Mouse (Mus musculus) heart, embryonic 11.5 days (tissue): ENCODE data around the gene Pla2g3. TPM values are rescaled to one million over a fixed set of nuclear protein-coding genes. Genes with fewer than 3 reads are reported as not detected.

Experiments used
- ATAC-seq: fragments of 200-750 bp; cut with Nextera tagmentation; replicated peaks from 2 replicates; pipeline ENCODE4 v1.8.0; 2017; ENCODE audit warnings: moderate library complexity; ENCODE audit not compliant: insufficient number of reproducible peaks, low FRiP score, low TSS enrichment
- H3K27ac ChIP-seq: fragments of 300-500 bp; sonication (generic); 2 replicates; pipeline ENCODE4 v1.5.1; 2014; ENCODE audit warnings: mild to moderate bottlenecking, low read depth, low read length
- H3K27me3 ChIP-seq: fragments of 300-500 bp; sonication (generic); 2 replicates; pipeline ENCODE4 v1.6.1; 2014; ENCODE audit warnings: mild to moderate bottlenecking, low read length, mixed read lengths; ENCODE audit not compliant: control insufficient read depth, insufficient read depth
- H3K36me3 ChIP-seq: fragments of 300-500 bp; sonication (generic); 2 replicates; pipeline ENCODE4 v1.6.1; 2014; ENCODE audit warnings: mild to moderate bottlenecking, low read length, moderate library complexity, mixed read lengths; ENCODE audit not compliant: control insufficient read depth, insufficient read depth
- H3K4me1 ChIP-seq: fragments of 300-500 bp; sonication (generic); 2 replicates; pipeline ENCODE4 v1.6.1; 2014; ENCODE audit warnings: low read length; ENCODE audit not compliant: control insufficient read depth, insufficient read depth
- H3K4me2 ChIP-seq: fragments of 300-500 bp; sonication (generic); 2 replicates; pipeline ENCODE4 v1.6.1; 2014; ENCODE audit warnings: mild to moderate bottlenecking, moderate library complexity
- H3K4me3 ChIP-seq: fragments of 300-500 bp; sonication (generic); 2 replicates; pipeline ENCODE4 v1.5.1; 2014; ENCODE audit warnings: low read depth, low read length
- H3K9ac ChIP-seq: fragments of 300-500 bp; sonication (generic); 2 replicates; pipeline ENCODE4 v1.6.1; 2014; ENCODE audit warnings: mild to moderate bottlenecking, low read depth, low read length, moderate library complexity
- H3K9me3 ChIP-seq: fragments of 300-500 bp; sonication (generic); replicated peaks from 2 replicates; pipeline ENCODE4 v1.6.1; 2016; ENCODE audit warnings: low read length; ENCODE audit not compliant: control insufficient read depth
- WGBS: fragments of 180-500 bp; shearing (Covaris S2); extraction: QIAGEN DNeasy Blood & Tissue Kit; methylation state at CpG from one replicate; pipeline ENCODE4 v1.1.7; 2014; ENCODE audit not compliant: insufficient replicate concordance; 5-methylcytosine and 5-hydroxymethylcytosine counted together
- polyA plus RNA-seq: library from polyadenylated mRNA; unstranded; fragments of >200 nt; fragmentation: Nextera tagmentation; extraction: Ambion mirVana; gene quantifications from 2 replicates; pipeline ENCODE4 v1.2.1, GENCODE M21; 2014

Pla2g3 gene
- polyA plus RNA-seq, 1 experiment from 2014 or later, result 0.26 TPM

DNA sequence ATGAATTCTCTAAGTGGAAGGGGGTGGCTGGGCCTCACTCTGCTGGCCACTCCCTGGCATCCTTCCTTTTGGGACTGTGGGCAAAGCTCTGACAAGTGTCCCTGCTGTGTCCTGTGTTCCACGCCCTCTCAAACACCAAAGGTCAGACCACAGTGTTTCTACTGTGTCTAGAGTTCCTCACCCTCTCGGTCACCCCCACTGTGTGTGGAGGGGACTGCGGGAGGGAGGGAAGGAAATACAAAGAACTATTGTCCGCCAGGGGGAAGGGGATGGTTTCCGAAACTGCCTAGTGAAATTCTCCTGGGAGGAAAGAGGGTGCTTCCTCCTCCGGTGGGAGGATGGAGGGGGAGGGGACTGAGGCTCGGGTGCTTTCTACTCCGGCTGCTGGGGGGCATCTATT lies 46.9 kb downstream of the Pla2g3 start:
- Histone ChIP-seq H3K36me3 (peaks cover 32% of the 10 kb centered on the region), H3K4me3 (peak overlapping the region; percentile 40; the same call in 1 of the 2 replicates), H3K27ac (peak overlapping the region; percentile 96; the same call in 1 of the 2 replicates), H3K27me3 (no peaks in the 10 kb centered on the region), H3K4me2 (peak overlapping the region; percentile 71), H3K4me1 (peaks cover 30% of the 10 kb centered on the region), H3K9me3 (no peaks in the 10 kb centered on the region), H3K9ac (peak overlapping the region; percentile 58; the same call in 1 of the 2 replicates)
- WGBS, result 20% methylated on average over 8 of the region's 8 CpGs
- ATAC-seq, result no peak

DNA sequence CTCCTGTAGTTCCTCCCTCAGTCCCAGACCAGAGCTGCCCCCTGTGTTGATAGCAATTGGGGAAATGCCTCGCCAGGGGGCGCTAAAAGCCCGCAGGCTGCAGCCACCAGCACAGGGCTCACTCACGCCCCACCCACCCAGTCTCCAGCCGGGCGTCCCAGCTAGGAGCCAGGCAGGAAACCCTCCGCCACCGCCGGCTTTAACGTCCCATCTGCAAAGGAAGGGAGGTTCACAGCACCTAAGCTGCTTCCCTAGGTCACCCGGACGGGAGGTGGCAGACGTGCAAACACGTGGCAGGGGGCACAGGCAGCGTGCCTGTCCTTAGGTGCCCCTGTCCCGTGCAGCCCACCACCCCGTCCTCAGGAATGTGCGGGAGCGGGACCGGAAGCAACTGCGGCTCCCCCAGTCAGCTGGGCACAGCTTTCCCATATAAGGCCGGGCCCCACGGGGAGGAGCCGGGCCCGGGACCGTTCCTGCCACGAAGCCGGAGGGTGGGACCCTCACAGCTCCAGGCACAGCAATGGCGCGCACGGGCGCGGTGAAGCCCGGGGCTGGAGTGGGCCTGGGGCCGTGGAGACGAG lies 47.4 kb downstream of the Pla2g3 start:
- H3K4me2 ChIP-seq, result peak overlapping the region; percentile 71
- ATAC-seq, result peak; percentile 81
- H3K4me1 ChIP-seq, result peaks cover 30% of the 10 kb centered on the region
- peak overlapping the region; percentile 96 for H3K27ac ChIP-seq
- under 1% methylated on average over 36 of the region's 36 CpGs for WGBS
- no peaks in the 10 kb centered on the region for H3K27me3 ChIP-seq
- H3K36me3 ChIP-seq, result peaks cover 30% of the 10 kb centered on the region
- no peaks in the 10 kb centered on the region for H3K9me3 ChIP-seq
- peak overlapping the region; percentile 40 for H3K4me3 ChIP-seq
- peak overlapping the region; percentile 71 for H3K9ac ChIP-seq

DNA sequence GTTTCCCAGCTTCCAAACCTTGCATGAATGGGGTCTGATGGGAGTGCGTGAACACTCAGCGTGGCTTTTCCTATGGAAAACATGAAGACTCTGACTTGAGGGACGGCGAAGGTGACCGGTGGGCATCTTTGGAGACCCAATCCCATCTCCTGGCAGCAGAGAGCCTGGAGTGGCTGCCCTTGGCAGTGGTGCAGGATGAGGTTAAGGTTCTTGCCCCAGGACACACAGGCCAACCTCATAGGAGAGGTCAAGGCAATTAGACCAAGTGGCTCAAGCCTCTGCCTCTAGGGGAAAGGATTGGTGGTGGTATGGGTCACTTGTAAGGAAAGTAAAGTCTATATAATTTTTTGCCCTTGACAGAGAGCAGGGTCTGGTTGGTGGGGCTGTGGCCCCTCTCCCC lies 48.0 kb downstream of the Pla2g3 start:
- ATAC-seq, result no peak
- H3K36me3 ChIP-seq, result peaks cover 25% of the 10 kb centered on the region
- H3K9me3 ChIP-seq, result no peaks in the 10 kb centered on the region
- peak overlapping the region; percentile 71 for H3K4me2 ChIP-seq
- H3K9ac ChIP-seq, result peak overlapping the region; percentile 71
- 47% methylated on average over 5 of the region's 5 CpGs for WGBS
- H3K27me3 ChIP-seq, result no peaks in the 10 kb centered on the region
- H3K4me3 ChIP-seq, result peak overlapping the region; percentile 40
- H3K27ac ChIP-seq, result peak overlapping the region; percentile 96
- H3K4me1 ChIP-seq, result peaks cover 30% of the 10 kb centered on the region

DNA sequence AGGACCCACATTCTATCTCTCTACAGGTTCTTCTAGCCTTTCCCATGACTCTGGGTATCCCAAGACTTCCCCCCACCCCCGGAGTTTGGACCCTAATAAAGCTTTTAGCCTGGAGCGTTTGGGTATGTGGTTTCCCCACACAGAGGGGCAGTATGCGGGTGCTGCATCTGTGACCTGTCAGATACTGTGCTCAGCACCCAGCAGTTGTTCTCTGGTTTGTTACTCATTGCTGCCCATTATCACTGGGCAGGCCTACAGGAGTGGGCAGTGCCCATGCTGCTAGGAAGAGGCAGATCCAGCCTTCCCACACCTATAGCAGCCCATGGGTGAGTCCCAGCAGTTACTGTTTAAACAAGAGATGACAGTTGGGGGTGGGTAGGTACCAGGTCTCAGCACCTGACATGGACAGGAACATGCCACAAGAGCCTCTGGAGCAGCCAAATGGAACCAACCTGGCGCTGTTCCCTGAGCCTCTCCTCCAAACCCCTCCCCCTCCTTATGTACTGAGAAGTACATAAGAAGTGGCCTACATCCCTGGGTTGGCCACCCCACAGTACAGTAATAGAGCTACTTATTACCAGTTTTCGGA lies 48.8 kb downstream of the Pla2g3 start:
- no peak for ATAC-seq

GRCm38 (mm10) chr11:3537711-3538110 lies 49.6 kb downstream of the Pla2g3 start:
- Histone ChIP-seq H3K9ac (peak overlapping the region; percentile 13; the same call in 1 of the 2 replicates), H3K4me3 (peak overlapping the region; percentile 54), H3K27me3 (no peaks in the 10 kb centered on the region), H3K27ac (no peak overlapping the region), H3K36me3 (peaks cover 11% of the 10 kb centered on the region), H3K4me1 (peaks cover 30% of the 10 kb centered on the region), H3K4me2 (peak overlapping the region; percentile 71), H3K9me3 (no peaks in the 10 kb centered on the region)
- WGBS, result 71% methylated on average over 3 of the region's 3 CpGs
- ATAC-seq, result no peak

More for the DNA sequence above, 48.8 kb downstream of the Pla2g3 start:
- Histone ChIP-seq H3K4me2 (peak overlapping the region; percentile 71), H3K4me3 (peak overlapping the region; percentile 54; the same call in 1 of the 2 replicates), H3K36me3 (peaks cover 18% of the 10 kb centered on the region), H3K4me1 (peaks cover 30% of the 10 kb centered on the region), H3K9ac (peak overlapping the region; percentile 71; the same call in 1 of the 2 replicates), H3K27me3 (no peaks in the 10 kb centered on the region), H3K9me3 (no peaks in the 10 kb centered on the region), H3K27ac (peak overlapping the region; percentile 96; the same call in 1 of the 2 replicates)
- WGBS, result 90% methylated on average over 5 of the region's 5 CpGs

- ATAC-seq, result no peak
Measured at GRCm38 (mm10) chr11:3538341-3538740, 50.3 kb downstream of the Pla2g3 start.

DNA sequence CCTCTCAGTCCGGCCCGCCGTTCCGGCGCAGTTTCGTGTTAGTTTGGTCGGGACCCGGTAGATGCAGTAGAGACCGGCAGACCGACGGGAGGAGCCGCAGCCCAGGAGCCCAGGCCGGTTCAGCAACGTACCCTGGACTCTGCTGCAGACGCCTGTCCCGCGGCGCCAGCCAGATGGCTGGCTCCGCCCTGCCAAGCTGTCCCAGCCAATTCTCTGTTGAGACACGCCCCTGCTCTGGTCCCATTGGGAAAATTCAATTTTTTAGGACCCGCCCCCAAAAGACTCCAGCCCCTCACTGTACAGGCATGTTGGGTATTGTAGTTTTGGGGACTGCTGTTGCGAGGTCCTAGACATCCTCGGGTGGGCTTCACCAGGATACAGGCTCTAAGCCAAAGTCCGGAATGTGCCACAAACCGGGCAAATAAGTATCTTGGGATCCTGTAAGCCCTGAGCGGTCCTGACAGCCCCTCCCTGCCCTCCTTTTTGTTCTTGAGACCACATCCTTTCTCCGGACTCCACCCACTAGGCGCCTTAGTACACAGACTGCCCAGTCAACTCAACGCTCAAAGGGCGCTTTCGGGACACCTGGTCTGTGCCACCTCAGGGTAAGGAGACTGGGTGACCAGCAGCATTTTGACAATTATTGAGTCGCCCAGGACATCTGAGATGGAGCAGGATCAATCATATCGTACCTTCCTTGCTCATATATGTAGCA lies 51.2 kb downstream of the Pla2g3 start:
- Histone ChIP-seq H3K4me2 (peak overlapping the region; percentile 71), H3K4me1 (peaks cover 35% of the 10 kb centered on the region), H3K9me3 (no peaks in the 10 kb centered on the region), H3K9ac (peak overlapping the region; percentile 79), H3K27me3 (no peaks in the 10 kb centered on the region), H3K4me3 (peak overlapping the region; percentile 54), H3K36me3 (peaks cover 3% of the 10 kb centered on the region; the same call in 1 of the 2 replicates), H3K27ac (no peak overlapping the region)
- peak; percentile 89 for ATAC-seq
- 3% methylated on average over 33 of the region's 33 CpGs for WGBS

More at GRCm38 (mm10) chr11:3538341-3538740, 50.3 kb downstream of the Pla2g3 start:
- Histone ChIP-seq H3K9me3 (no peaks in the 10 kb centered on the region), H3K4me3 (peak overlapping the region; percentile 54), H3K27me3 (no peaks in the 10 kb centered on the region), H3K4me1 (peaks cover 35% of the 10 kb centered on the region), H3K27ac (no peak overlapping the region), H3K36me3 (peaks cover 5% of the 10 kb centered on the region; the same call in 1 of the 2 replicates), H3K4me2 (peak overlapping the region; percentile 71), H3K9ac (peak overlapping the region; percentile 79)
- WGBS, result 40% methylated on average over 4 of the region's 4 CpGs

- ATAC-seq, result no peak
- Histone ChIP-seq H3K9me3 (peaks cover 4% of the 10 kb centered on the region; the same call in 1 of the 2 replicates), H3K4me3 (peak overlapping the region; percentile 54), H3K4me1 (peaks cover 33% of the 10 kb centered on the region), H3K27ac (no peak overlapping the region), H3K4me2 (peak overlapping the region; percentile 71), H3K9ac (no peak overlapping the region; the same call in 1 of the 2 replicates), H3K36me3 (no peaks in the 10 kb centered on the region), H3K27me3 (no peaks in the 10 kb centered on the region)
- WGBS, result 76% methylated on average over 4 of the region's 4 CpGs
Measured at GRCm38 (mm10) chr11:3539826-3540196, 51.7 kb downstream of the Pla2g3 start.
